Mouse (Mus musculus) gastrocnemius, postnatal 14 days (tissue): ENCODE data around the gene Iqgap3. TPM values are rescaled to one million over a fixed set of nuclear protein-coding genes. Genes with fewer than 3 reads are reported as not detected.

ENCODE experiments used
- DNase-seq: peaks from one replicate; pipeline ENCODE4 v3.0.0; 2021; ENCODE audit warnings: mixed read lengths
- intact Hi-C: fragments of 180-260 bp; cut with DNase I; formaldehyde crosslinking; loops from one replicate; pipeline ENCODE4 v1.15.1; 2025; ENCODE audit warnings: low total_unique reads
- total RNA-seq, 2 experiments: library from RNA; stranded (reverse); gene quantifications; 2 replicates each; pipeline ENCODE4 v1.2.3; 2021

The Iqgap3 gene
- total RNA-seq, 2 experiments from 2014 or later = 2.5 to 2.7 TPM

DNA sequence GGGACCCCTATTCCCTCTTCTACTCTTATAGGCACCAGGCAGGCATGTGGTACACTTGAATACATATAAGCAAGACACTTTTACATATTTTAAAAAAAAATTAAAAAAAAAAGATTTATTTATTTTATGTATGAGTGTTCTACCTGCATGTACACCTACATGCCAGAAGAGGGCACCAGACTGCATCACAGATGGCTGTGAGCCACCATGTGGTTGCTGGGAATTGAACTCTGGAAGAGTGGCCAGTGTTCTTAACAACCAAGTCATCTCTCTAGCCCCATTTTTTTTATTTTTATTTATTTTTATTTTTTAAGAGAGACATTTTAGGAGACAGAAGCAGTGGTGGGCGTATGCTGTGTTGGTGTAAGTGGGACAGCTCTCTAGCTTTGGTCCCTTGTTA lies 5.9 kb downstream of the Iqgap3 start:
- DNase-seq = no peak
- intact Hi-C loops = loop anchor here (5.0 kb wide), 1 partner anchor 95 kb away; no protein-coding TSS in a partner anchor

DNA sequence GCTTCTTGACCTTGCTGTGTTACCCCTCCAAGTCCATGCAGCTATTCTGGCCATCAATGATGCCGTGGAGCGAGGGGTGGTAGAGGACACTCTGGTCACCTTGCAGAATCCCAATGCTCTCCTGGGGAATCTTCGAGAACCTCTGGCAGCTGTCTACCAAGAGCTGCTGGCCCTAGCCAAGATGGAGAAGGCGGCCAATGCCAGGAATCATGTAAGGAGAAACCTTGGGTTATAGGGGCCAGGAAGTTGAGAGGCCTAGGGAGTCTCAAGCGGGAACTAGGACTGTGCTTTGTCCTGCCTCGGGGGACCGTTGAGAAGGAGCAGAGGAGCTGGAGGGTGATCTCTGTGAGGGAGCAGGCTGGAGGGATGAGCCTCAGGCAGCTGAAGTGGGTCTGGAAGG lies 8.3 kb downstream of the Iqgap3 start:
- no peak for DNase-seq

DNA sequence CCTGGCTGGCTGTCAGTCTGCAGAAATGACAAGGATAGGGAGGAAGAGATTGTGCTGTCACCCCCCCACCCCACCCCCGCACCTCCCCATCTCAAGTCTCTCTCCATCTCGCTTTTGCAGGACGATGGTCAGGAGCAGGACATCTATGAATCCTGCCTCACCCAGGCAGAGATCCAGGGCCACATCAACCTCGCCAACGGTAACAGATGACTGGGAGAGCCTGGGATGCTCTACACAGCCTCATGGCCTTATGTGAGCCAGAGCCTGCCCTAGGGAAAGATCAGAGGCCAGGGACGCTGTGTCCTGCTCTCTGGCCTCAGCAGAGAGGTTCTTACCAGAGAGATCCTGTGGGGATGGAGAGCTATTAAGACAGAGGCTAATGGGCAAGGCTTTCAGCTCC lies 8.8 kb downstream of the Iqgap3 start:
- intact Hi-C loops = loop anchor here (5.0 kb wide), 1 partner anchor 142 kb away; no protein-coding TSS in a partner anchor
- DNase-seq = no peak

More for the DNA sequence above, 8.3 kb downstream of the Iqgap3 start:
- intact Hi-C loops = loop anchor here (5.0 kb wide), 1 partner anchor 142 kb away; no protein-coding TSS in a partner anchor

DNA sequence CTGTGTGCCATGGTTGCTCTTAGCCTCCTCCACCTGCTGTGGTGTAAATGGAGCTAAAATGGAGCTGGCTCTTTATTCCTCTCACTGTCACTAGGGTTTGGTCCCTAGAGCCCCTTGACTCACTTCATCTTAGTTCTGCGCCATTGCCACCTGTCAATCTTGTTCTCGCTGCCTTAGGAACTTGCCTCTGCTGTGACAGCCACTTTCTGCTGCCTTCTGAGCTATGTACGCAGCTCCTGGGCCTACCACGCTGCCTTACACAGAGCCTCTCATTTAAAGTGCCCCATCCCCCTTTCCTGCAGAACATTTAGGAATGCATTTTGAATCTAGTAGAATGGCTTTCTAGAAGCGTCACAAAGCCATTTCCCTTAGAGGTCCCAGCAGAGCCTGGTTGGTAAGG lies 12.4 kb downstream of the Iqgap3 start:
- intact Hi-C loops = loop anchor here (5.0 kb wide), 1 partner anchor 138 kb away; no protein-coding TSS in a partner anchor
- no peak for DNase-seq

DNA sequence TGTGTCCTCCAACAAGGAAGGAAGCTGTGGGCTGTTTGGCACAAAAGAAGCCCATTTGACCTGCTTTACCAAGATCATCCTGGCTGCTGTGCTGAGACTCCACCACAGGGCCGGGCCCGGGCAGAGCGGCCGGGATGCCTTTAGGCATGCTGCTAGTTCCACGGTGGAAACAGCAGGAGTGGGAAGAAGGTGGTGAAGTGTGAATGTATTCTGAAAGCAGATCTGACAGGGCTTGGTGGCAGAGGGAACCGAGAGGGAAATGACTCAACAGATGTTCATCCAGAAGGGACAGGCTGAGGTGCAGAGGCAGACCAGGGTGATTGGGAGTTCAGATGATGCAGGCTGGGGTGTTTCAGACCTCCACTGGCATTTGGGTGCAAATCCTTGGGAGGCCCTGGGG lies 15.9 kb downstream of the Iqgap3 start:
- intact Hi-C loops = loop anchor here (5.0 kb wide), 1 partner anchor 35 kb away; no protein-coding TSS in a partner anchor
- DNase-seq = no peak

DNA sequence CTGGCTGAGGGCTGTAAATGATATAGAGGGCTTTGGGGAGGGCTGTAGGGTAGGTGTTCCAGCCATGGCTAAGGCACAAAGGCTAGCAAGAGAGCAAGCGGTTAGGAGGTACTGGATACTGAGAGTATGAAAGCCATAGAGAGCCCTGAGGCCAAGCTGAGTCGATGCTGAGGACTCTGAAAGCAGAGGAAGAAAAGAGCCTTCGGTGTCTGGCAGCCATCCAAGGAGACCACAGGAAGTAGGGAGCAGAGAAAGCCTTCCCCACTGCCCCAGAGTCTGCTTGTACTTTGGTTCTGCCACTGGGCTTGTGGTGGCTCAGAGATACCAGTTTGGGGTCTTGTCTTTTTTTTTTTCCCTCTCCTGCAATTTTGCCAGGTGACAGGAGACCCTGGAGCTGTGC lies 18.5 kb downstream of the Iqgap3 start:
- intact Hi-C loops = no loop called here
- no peak for DNase-seq

DNA sequence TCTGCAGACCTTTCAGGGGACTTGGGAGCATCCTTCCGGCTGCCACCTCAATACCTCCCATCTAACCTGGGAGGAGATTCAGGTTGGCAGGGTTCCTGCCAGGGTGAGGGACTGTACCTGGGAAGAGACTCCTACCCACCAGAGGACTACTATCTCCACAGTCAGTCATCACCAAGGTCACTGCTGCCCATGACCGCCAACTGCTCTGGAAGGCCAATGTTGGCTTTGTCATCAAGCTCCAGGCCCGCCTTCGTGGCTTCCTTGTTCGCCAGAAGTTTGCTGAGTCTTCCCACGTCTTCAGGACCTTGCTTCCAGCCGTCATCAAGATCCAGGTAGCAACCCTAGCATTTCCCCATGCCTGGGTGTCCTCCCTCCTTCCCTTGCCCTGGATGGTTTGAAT lies 20.0 kb downstream of the Iqgap3 start:
- intact Hi-C loops = no loop called here
- no peak for DNase-seq

DNA sequence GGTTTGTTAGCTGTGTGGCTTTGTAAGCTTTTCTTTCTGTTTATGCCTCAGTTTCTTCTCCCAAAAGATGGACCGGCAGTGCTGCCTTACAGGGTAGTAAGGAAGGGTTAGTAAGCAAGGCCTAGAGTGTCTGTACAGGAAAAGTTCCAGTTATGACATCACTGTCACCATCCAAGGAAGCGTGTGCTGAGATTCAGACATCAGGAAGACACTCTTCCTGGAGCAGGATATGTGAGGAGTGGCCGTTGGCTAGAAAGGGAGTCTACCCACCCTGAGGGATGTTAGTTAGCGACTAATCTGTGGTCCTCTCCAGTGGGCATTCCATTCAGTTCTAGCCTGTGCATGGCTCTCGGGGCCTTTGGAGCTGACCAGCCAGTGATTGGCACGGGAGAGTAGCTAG lies 20.4 kb downstream of the Iqgap3 start:
- intact Hi-C loops = no loop called here
- DNase-seq = no peak

DNA sequence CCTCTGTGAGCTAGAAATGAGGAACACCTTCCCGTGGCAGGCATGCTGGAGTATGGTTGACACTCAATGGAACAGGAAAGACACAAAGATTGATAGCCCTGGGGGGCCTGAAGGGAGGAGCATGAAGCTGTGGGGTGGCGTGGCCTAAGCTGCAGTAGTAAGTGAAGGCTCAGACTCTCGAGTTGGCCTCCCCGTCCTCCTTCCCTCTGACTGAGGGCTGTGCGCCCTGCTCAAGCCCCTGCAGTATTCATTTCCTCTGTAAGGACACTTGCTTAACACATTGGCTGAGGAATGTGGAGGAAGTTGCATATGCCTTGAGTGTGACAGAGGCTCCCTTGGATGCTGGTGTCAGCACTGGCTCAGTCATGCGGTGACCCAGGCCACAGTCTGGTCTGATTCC lies 20.8 kb downstream of the Iqgap3 start:
- no peak for DNase-seq
- intact Hi-C loops = no loop called here

DNA sequence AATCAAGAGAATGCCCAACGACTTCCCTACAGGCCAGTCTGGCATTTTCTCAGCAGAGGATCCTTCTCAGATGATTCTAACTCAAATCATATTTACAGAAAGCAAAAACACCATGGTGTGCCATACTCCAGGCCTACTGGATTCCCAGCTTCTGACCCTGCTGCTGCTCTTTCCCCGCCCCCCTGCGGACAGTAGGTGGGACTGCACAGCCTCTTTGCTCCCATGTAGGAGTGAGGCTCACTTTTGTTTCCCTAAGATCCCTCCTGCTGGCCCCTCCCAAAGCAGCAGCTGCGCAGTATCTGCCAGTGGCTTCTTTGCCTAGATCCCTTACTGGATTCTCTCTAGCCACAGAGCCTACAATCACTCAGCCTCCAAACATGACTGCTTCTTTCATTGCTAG lies 24.4 kb downstream of the Iqgap3 start:
- intact Hi-C loops = no loop called here

DNA sequence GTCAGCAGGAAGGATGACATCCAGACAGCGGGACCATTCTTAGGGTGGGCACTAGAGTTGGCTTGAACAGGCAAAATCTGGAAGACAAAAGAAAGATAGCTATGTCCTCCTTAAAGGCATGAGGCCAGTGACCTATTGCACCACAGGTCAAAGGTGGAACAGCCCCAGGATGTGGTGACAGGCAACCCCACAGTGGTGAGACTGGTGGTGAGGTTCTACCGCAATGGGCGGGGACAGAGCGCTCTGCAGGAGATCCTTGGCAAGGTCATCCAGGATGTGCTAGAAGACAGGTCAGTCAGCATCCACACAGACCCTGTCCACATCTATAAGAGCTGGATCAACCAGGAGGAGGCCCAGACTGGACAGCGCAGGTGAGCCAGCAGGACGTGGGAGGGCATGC lies 27.4 kb downstream of the Iqgap3 start:
- intact Hi-C loops = no loop called here
- DNase-seq = no peak

More for the DNA sequence above, 24.4 kb downstream of the Iqgap3 start:
- DNase-seq = no peak

DNA sequence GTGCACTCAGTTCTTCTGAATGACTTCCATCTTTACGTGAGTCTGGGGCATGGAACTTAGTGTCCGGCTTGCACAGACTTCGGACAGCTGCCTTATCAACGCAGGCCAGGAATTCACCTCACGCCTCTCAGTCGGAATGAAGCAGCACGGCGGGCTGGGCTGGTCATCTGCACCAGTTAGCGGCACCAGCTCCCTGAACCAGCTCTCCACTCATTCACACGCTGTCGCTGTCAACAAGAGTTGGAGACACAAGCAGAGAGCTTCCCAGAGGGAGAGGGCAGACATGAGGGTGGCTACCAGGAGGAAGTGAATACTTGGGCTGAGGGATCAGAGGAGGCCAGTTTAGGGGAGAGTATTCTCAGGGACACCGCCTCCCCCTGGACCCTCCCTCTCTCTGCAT lies 32.6 kb downstream of the Iqgap3 start:
- intact Hi-C loops = no loop called here
- DNase-seq = no peak

DNA sequence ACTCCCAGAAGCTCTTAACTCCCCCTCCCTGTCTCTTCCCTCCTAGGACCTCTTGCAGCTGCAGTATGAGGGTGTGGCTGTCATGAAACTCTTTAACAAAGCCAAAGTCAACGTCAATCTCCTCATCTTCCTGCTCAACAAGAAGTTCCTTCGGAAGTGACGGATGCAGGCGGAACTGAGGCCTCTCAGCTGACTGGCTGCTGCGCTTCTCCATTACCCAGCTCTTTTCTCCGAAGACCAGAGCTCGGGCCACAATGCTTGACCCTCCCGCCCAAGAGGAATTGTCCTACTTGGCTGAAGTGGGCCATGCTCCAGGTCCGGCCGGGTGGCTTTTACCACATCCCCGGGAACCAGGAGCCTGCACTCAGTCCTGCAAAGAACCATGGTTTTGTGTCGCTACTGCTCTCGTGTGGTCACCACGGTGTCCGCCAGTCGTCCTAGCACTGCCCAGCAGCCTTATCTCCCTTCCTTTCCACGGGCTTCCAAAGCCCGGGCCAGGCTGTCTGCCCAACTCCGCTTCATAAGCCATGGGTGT lies 38.4 kb downstream of the Iqgap3 start:
- peak; percentile 37 for DNase-seq
- intact Hi-C loops = no loop called here

DNA sequence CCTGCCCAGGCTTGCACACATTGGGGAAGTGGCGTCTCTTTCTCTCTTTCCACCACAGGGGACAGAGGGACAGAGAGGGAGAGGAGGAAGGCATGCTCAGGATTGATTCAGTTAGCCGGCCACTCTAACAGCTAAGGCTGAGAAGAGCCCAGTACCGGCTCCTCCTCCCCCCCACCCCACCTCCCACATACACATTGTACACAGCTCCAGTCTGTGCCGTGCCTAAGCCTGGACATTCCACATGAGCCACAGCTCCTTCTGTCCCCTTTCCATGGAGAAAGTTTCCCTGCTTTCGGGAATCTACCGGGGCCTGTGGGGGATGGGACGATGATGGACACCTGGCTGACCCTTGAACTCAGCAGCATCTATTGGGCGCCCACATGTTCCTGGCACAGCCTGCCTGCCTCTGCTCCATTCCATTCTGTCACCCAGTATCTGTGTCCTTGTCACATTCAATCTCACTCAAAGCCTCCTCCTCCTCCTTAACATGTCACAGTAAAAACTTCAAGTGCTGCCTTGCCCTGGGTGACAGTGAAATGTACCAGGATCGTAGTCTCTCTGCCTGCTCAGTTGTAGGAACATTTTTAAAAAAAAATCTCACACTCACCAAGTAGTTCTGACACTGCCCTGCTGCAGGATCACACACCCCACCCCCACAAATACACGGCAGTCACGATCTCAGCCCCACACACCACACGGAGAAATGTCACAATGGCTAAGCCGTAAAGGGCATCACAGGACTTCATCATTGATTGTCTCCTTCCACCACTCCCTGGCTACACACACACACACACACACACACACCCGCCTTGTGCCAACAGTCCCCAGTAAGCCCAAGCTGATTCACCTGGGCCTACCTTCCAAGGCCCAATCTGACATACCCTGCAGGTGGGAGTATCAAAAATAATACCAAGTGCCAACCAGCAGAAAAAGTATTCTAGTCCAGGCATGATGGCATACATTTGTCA lies 39.7 kb downstream of the Iqgap3 start:
- intact Hi-C loops = no loop called here
- DNase-seq = no peak

DNA sequence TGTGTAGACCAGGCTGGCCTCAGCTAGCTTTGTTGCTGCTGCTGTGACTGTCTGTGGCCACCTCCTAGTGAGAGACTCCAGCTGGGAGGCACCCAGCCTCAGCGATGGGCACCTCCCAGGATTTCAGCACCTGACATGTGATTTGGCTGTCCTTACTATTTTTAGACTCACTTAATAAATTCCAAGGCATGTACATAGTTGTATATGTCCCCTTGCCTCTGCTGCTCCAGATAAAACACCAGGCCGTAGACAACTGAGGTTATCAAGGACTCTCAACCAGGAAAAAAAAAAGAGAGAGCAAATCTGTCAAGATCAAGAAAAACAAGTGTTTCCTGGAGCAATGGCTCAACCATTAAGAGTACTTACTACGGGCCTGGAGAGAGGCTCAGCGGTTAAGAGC lies 43.4 kb downstream of the Iqgap3 start:
- no peak for DNase-seq
- intact Hi-C loops = no loop called here

DNA sequence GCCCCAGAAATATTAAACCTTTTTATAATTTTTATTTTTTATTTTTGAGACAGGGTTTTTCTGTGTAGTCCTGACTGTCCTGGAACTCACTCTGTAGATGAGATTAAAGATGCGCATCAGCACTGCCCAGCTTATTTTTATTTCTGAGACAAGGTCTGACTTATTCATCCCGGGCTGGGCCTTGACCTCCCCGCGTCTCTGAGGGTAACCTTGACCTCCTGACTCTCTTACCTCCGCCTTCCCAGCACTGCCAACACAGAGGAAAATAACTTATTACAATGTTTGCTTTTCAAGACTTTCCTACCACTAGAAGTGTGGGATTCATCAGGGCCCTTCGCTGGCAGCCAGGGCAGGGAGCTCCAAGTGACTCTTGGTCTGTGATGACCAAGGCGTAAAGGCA lies 44.4 kb downstream of the Iqgap3 start:
- DNase-seq = no peak
- intact Hi-C loops = no loop called here

DNA sequence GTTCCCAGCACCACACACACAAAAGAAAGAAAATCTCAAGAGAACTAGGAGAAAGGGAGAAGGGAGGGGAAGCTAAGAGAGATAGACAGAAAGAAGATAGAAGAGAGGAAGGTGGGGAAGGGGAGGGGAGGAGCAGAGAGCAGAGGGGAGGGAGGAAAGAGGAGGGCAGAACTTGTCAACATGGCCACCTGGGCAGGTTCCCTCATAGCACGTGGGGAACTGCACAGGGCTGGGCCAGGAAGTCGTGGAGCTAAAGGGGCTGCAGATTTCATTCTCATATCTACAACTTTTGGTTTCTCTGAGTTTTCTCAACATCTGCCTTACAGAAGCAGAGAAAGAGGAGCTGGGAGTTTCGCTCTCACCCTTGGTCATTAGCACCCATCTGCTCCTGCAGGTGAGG lies 45.9 kb downstream of the Iqgap3 start:
- intact Hi-C loops = no loop called here
- no peak for DNase-seq

DNA sequence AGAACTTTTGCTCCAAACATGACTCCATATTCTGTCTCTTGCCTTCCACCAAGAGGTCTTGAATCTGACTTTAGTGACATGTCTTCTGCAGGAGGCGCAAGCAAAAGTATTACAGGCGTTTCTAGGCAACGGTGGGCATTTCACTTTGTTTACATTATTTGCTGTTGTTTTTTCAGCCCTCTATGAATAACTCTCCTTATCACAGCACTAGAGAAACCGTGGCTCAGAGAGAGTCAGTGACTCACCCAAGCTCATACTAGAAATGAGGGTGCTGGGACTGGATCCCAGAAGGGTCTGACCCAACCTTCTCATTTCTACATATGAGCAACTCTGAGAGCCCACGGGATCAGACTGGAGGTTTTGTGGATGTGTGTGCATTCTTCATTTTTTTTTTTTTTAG lies 46.3 kb downstream of the Iqgap3 start:
- intact Hi-C loops = no loop called here
- DNase-seq = no peak

DNA sequence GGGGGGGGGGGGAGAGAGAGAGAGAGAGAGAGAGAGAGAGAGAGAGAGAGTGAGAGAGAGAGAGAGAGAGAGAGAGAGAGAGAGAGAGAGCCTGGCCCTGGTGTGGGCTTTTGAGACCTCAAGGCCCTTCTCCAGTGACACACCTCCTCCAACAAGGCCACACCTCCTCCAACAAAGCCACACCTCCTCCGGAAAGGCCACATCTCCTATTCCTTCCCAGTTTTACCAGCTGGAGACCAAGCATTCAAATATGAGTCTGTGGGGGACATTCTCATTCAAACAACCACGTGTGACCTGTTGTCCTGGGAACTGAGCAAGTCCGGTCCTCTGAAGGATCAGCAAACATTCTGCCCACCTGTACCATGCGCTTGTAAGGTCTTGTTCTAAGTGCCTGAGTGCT lies 47.2 kb downstream of the Iqgap3 start:
- no peak for DNase-seq
- intact Hi-C loops = no loop called here

DNA sequence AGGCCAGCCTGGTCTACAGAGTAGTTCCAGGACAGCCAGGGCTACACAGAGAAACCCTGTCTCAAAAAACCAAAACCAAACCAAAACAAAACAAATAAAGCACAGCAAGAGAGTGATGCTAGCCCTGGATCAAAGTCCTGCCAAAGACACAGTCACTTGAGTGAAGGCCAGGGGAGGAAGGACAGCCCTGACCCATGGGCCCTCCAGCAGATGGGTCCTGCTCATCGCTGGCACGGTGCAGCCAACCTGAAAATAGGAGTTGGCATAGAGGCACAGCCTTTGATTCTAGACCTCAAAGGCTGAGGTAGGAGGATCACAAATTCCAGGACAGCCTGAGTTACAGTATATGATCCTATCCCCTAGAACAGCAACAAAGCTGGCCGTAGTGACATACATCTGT lies 49.3 kb downstream of the Iqgap3 start:
- intact Hi-C loops = loop anchor here (5.0 kb wide), 1 partner anchor 34 kb away; no protein-coding TSS in a partner anchor
- DNase-seq = no peak

DNA sequence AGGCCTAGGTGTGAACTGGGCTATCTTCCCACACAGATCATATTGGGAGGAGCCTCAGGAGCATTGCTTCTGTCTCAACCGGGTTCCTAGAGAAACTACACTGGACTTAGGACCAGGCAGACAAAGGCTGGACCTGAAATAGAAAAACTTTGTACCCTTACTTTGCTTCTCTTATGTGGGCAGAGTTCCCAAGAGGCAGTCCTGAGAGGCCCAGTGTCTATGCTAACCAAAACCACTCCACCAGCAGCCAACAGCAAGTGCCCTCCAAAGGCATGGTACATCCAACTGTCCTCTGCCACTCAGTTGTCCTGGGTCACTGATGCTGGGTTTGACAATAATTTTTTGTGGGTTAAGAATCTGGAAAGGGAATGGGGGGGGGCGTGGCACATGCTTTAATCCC lies 50.7 kb downstream of the Iqgap3 start:
- intact Hi-C loops = loop anchor here (5.0 kb wide), 1 partner anchor 35 kb away; no protein-coding TSS in a partner anchor
- no peak for DNase-seq
